Mouse (Mus musculus): ENCODE results near the gene Abcb9. TPM values are rescaled to one million over a fixed set of nuclear protein-coding genes. Genes with fewer than 3 reads are reported as not detected.

Abcb9 gene
- polyA plus RNA-seq, 1 experiment, result 0.90 TPM

DNA sequence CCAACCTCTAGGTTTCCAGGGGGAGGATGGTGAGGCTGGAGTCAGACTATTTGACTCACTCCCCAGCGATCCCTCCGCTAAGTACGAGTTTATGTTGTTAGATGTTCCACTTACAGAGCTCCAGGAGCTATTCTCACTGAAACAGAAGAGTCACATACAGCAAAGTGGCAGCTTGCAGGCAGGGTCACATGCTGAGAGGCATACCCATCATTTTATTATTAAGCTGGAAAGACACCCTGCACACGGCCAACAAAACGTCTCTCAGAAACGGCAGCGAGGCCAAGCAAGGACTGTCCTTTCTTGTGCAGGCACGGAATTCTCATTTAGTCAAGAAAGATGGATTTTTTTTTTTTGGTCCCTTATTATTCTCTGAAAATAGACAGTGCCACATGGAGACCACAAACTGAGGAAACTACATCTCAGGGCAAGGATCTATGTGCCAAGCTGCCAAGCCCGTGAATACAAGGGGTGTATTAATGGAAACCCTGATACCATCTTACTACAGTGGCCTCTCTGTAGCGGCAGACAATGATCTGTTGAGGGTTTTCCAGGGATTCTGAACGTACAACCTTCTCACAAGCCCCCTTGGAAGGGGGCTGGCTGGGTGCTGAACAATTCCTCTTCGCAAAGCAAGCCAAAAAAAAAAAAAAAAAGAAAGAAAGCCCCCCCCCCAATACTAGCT, 65.1 kb downstream of the Abcb9 start:
- Histone ChIP-seq H3K36me3 (ENCODE audit: control insufficient read depth, insufficient read depth) (no peaks in the 10 kb centered on the region), H3K27me3 (ENCODE audit: control insufficient read depth, insufficient read depth, insufficient read length) (no peaks in the 10 kb centered on the region), H3K4me3 (peak overlapping the region; percentile 91), H3K4me2 (ENCODE audit: low read depth) (peak overlapping the region; percentile 97), H3ac (ENCODE audit: control insufficient read depth, insufficient read length) (no peak overlapping the region), H3K79me2 (ENCODE audit: control insufficient read depth, insufficient read depth) (peaks cover 63% of the 10 kb centered on the region)
- TF ChIP-seq MYOD1 (IDR thresholded peaks at IDR 0.05; ENCODE audit: control insufficient read depth in 1 of 3, insufficient read length in 2 of 3, low read depth in 2 of 3), result no peak

DNA sequence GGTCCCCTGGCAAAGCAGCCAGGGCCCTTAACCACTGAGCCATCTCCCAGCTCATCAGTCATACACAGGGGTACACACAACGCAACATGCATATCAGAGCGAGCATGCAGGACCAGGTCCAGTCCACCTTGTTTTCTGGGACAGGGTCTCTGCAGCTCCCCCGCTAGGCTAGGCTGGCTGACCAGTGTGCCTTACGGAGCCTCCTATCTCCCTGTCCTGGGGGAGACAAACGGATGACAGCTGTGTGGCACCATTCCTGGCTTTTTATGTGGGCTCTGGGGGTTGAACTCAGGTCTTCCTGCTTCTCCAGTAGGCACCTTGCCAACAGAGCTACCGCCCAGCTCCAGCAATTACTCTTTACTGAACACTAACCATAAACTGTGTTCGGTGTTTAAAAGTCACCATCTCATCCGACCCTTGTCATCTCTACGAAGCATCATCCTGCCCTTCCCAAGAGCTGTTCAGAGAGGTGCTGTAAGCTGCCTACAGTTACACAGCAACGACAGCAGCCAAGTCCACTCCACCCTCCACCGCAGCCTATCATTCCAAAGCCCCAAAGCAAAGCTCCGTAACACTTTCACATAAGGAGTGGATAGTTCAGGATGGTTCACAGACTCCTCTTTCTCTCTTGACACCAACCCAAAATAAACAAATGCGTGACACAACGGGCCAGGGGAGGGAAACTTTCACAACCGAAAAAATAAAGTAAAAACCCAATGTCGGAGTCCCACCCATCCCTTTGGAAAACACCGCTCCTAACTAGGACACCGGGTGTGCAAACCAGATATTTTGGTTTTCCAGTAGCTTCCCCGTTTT, 66.2 kb downstream of the Abcb9 start:
- peak overlapping the region; percentile 91 for H3K4me3 ChIP-seq
- TF ChIP-seq MYOD1 (IDR thresholded peaks at IDR 0.05; ENCODE audit: control insufficient read depth in 1 of 3, insufficient read length in 2 of 3, low read depth in 2 of 3), result peak in 2 of 3 experiments; percentile 32 to 58
- no peak for TF ChIP-seq REST (IDR thresholded peaks at IDR 0.05; ENCODE audit: insufficient read depth, insufficient read length)
- peaks cover 74% of the 10 kb centered on the region for H3K79me2 ChIP-seq (ENCODE audit: control insufficient read depth, insufficient read depth)
- no peaks in the 10 kb centered on the region for H3K27me3 ChIP-seq (ENCODE audit: control insufficient read depth, insufficient read depth, insufficient read length)
- H3K36me3 ChIP-seq (ENCODE audit: control insufficient read depth, insufficient read depth), result no peaks in the 10 kb centered on the region
- H3K4me2 ChIP-seq (ENCODE audit: low read depth), result peak overlapping the region; percentile 97
- no peak overlapping the region for H3ac ChIP-seq (ENCODE audit: control insufficient read depth, insufficient read length)

DNA sequence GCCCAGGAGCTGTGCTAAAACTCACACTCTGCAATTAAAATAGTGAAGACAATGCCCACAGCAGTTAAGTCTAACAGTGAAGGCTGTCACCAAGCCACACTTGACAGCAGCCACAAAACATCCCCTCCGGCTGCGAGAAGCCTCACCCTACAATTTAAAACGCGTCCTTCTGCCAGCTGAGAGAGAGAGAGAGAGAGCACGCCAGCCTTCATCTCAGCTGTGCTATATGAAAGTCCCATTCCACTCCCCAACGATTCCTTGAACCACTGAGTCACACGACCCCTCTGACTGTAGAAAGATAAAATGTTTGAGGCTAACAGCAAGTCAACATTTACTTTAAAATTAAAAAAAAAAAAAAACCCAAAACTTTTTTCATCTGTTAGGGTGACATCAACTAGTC, 66.9 kb downstream of the Abcb9 start:
- Histone ChIP-seq H3ac (ENCODE audit: control insufficient read depth, insufficient read length) (no peak overlapping the region), H3K79me2 (ENCODE audit: control insufficient read depth, insufficient read depth) (peaks cover 81% of the 10 kb centered on the region), H3K4me3 (no peak overlapping the region), H3K27me3 (ENCODE audit: control insufficient read depth, insufficient read depth, insufficient read length) (no peaks in the 10 kb centered on the region), H3K36me3 (ENCODE audit: control insufficient read depth, insufficient read depth) (no peaks in the 10 kb centered on the region), H3K4me2 (ENCODE audit: low read depth) (no peak overlapping the region)
- TF ChIP-seq SRF (IDR thresholded peaks at IDR 0.05; ENCODE audit: control insufficient read depth, insufficient read length, low read depth) (no peak), POLR2A (IDR thresholded peaks at IDR 0.05; ENCODE audit: insufficient read length, low read depth) (no peak), MYOD1 (IDR thresholded peaks at IDR 0.05; ENCODE audit: control insufficient read depth in 1 of 3, insufficient read length in 2 of 3, low read depth in 2 of 3) (no peak), TCF12 (IDR thresholded peaks at IDR 0.05; ENCODE audit: insufficient read depth, poor library complexity, severe bottlenecking) (no peak), CEBPB (IDR thresholded peaks at IDR 0.05; ENCODE audit: insufficient read depth, poor library complexity, severe bottlenecking) (no peak), E2F4 (IDR thresholded peaks at IDR 0.05; ENCODE audit: insufficient read depth) (no peak), TCF3 (IDR thresholded peaks at IDR 0.05; ENCODE audit: insufficient read length, low read depth) (no peak), POLR2AphosphoS2 (IDR thresholded peaks at IDR 0.05; ENCODE audit: insufficient read length, low read depth) (no peak), MAX (IDR thresholded peaks at IDR 0.05; ENCODE audit: low read depth) (no peak), USF1 (IDR thresholded peaks at IDR 0.05; ENCODE audit: low read depth) (no peak), MYOG (IDR thresholded peaks at IDR 0.05; ENCODE audit: control insufficient read depth in 1 of 3, insufficient read depth in 1 of 3, insufficient read length in 2 of 3, low read depth in 2 of 3) (no peak), REST (IDR thresholded peaks at IDR 0.05; ENCODE audit: insufficient read depth, insufficient read length) (no peak)

DNA sequence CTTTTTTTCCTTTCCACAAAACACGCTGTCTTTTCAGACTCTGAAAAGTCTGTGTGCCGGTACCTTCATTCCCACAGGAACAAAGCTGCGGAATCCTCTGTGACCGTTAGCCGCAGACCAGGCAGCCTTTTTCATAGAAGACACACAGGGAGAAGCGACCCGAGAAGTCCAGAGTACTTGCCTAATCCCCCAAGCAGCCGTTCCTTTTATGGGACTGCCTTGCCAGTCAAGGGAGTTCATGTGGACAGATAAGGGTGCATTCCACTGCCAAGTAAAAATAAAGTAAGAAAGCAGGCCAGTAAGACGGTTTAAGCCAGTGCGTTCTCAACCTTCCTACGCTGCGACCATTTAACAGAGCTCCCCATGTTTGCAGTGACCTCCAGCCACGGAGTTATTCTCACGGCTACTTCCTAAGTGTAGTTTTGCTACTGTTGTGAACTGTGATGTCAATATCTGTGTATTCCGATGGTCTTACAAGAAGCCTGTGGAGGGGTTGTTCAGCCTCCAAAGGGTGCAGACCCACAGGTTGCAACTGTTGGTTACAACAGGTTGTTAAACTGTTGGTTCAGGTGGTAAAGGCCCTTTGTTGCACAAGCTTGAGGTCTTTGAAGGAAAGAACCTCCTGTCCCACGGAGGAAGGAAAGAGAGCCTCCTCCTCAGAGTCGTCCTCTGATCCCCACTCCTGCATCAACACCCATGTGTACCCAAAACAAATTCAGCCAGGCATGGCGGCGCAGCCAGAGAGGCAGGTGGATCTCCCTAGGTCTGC, 67.7 kb downstream of the Abcb9 start:
- H3K4me3 ChIP-seq, result no peak overlapping the region
- no peak overlapping the region for H3ac ChIP-seq (ENCODE audit: control insufficient read depth, insufficient read length)
- TF ChIP-seq TCF12 (IDR thresholded peaks at IDR 0.05; ENCODE audit: insufficient read depth, poor library complexity, severe bottlenecking) (no peak), REST (IDR thresholded peaks at IDR 0.05; ENCODE audit: insufficient read depth, insufficient read length) (no peak), MAX (IDR thresholded peaks at IDR 0.05; ENCODE audit: low read depth) (no peak), USF1 (IDR thresholded peaks at IDR 0.05; ENCODE audit: low read depth) (no peak), E2F4 (IDR thresholded peaks at IDR 0.05; ENCODE audit: insufficient read depth) (no peak), MYOG (IDR thresholded peaks at IDR 0.05; ENCODE audit: control insufficient read depth in 1 of 3, insufficient read depth in 1 of 3, insufficient read length in 2 of 3, low read depth in 2 of 3) (no peak), CEBPB (IDR thresholded peaks at IDR 0.05; ENCODE audit: insufficient read depth, poor library complexity, severe bottlenecking) (no peak), TCF3 (IDR thresholded peaks at IDR 0.05; ENCODE audit: insufficient read length, low read depth) (no peak), POLR2A (IDR thresholded peaks at IDR 0.05; ENCODE audit: insufficient read length, low read depth) (no peak)
- no peak overlapping the region for H3K4me2 ChIP-seq (ENCODE audit: low read depth)
- no peaks in the 10 kb centered on the region for H3K27me3 ChIP-seq (ENCODE audit: control insufficient read depth, insufficient read depth, insufficient read length)
- H3K79me2 ChIP-seq (ENCODE audit: control insufficient read depth, insufficient read depth), result peaks cover 88% of the 10 kb centered on the region
- no peaks in the 10 kb centered on the region for H3K36me3 ChIP-seq (ENCODE audit: control insufficient read depth, insufficient read depth)

DNA sequence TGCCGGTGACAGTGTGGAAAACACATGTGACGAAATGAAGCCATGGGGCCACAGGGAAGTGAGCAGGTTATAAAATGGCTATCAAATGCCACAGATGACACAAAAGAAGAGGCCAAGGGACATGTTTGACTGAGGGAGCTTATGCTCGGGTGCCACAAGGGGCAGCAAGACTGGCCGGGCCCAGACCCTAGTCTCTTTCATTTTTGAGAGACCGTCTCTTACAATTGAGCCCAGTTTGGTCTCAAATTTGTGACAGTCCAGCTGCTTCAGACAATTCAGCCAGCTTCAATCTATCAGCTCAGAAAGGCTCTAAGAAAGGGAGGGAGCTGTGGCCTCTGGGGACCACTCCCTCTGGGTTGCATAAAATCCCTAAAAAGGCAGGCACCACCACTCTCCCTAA, 69.0 kb downstream of the Abcb9 start:
- Histone ChIP-seq H3K4me2 (ENCODE audit: low read depth) (no peak overlapping the region), H3K79me2 (ENCODE audit: control insufficient read depth, insufficient read depth) (peaks cover 97% of the 10 kb centered on the region), H3K4me3 (no peak overlapping the region), H3ac (ENCODE audit: control insufficient read depth, insufficient read length) (no peak overlapping the region), H3K27me3 (ENCODE audit: control insufficient read depth, insufficient read depth, insufficient read length) (no peaks in the 10 kb centered on the region), H3K36me3 (ENCODE audit: control insufficient read depth, insufficient read depth) (no peaks in the 10 kb centered on the region)
- TF ChIP-seq MYOG (IDR thresholded peaks at IDR 0.05; ENCODE audit: control insufficient read depth in 1 of 3, insufficient read depth in 1 of 3, insufficient read length in 2 of 3, low read depth in 2 of 3) (no peak), POLR2AphosphoS2 (IDR thresholded peaks at IDR 0.05; ENCODE audit: insufficient read length, low read depth) (no peak), TCF12 (IDR thresholded peaks at IDR 0.05; ENCODE audit: insufficient read depth, poor library complexity, severe bottlenecking) (no peak), MYOD1 (IDR thresholded peaks at IDR 0.05; ENCODE audit: control insufficient read depth in 1 of 3, insufficient read length in 2 of 3, low read depth in 2 of 3) (no peak), TCF3 (IDR thresholded peaks at IDR 0.05; ENCODE audit: insufficient read length, low read depth) (no peak), USF1 (IDR thresholded peaks at IDR 0.05; ENCODE audit: low read depth) (no peak), CEBPB (IDR thresholded peaks at IDR 0.05; ENCODE audit: insufficient read depth, poor library complexity, severe bottlenecking) (no peak), E2F4 (IDR thresholded peaks at IDR 0.05; ENCODE audit: insufficient read depth) (no peak), POLR2A (IDR thresholded peaks at IDR 0.05; ENCODE audit: insufficient read length, low read depth) (no peak), SRF (IDR thresholded peaks at IDR 0.05; ENCODE audit: control insufficient read depth, insufficient read length, low read depth) (no peak)
